Mouse (Mus musculus) macrophage (primary cell): Measurements from ENCODE around the gene Soat2. TPM values are rescaled to one million over a fixed set of nuclear protein-coding genes. Genes with fewer than 3 reads are reported as not detected.

Source experiments
- H3K27ac ChIP-seq: fragments of 350-480 bp; formaldehyde crosslinking; 2 replicates; pipeline ENCODE4 v1.9.0; 2021
- H3K36me3 ChIP-seq: fragments of 350-480 bp; formaldehyde crosslinking; 2 replicates; pipeline ENCODE4 v1.9.0; 2021; ENCODE audit errors: inconsistent target
- H3K4me3 ChIP-seq: fragments of 350-480 bp; formaldehyde crosslinking; 2 replicates; pipeline ENCODE4 v1.9.0; 2021; ENCODE audit errors: inconsistent target
- H3K79me2 ChIP-seq: fragments of 350-480 bp; formaldehyde crosslinking; 2 replicates; pipeline ENCODE4 v1.9.0; 2021; ENCODE audit errors: inconsistent target
- WGBS: methylation state at CpG from one replicate; pipeline ENCODE4 v1.1.7; 2026; ENCODE audit warnings: inconsistent platforms; ENCODE audit not compliant: missing documents; 5-methylcytosine and 5-hydroxymethylcytosine counted together
- polyA plus RNA-seq: library from polyadenylated mRNA; stranded (reverse); fragments of 250-400 nt; gene quantifications from 3 replicates; pipeline ENCODE4 v1.2.4, GENCODE M21; 2018; ENCODE audit warnings: inconsistent platforms

Soat2 gene
- polyA plus RNA-seq, 1 experiment from 2014 or later, result 0.06 TPM

DNA sequence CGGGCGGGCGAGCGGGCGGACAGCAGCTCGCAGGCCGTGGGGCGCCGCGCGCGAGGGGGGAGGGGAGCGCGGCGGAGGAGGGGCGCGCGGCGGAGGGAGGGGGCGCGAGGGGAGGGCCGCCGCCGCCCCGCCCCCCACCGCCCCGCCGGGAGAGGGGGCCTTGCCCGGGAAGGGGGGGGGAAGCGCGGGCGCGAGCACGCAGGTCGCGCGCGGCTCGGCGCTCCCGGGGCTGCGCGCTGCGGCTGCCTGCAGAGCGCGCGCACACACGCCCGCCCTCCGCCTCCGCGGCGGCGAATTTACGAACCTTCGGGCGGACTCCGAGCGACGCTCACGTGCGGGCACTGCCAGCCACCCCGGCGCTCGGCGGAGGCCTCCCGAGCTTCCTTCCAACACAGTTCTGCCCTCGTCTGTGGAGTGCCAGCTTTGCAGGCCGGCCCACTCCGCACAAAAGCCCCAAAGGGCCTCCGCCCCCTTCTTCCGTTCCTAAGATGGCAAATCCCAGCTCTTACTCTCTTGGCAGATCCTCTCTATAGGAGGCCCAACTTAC, 53.6 kb downstream of the Soat2 start:
- peaks cover 18% of the 10 kb centered on the region for H3K36me3 ChIP-seq
- WGBS, result 0% methylated on average over 41 of the region's 72 CpGs
- H3K27ac ChIP-seq, result peak overlapping the region; percentile 33
- H3K4me3 ChIP-seq, result peak overlapping the region; percentile 47
- peaks cover 25% of the 10 kb centered on the region for H3K79me2 ChIP-seq

DNA sequence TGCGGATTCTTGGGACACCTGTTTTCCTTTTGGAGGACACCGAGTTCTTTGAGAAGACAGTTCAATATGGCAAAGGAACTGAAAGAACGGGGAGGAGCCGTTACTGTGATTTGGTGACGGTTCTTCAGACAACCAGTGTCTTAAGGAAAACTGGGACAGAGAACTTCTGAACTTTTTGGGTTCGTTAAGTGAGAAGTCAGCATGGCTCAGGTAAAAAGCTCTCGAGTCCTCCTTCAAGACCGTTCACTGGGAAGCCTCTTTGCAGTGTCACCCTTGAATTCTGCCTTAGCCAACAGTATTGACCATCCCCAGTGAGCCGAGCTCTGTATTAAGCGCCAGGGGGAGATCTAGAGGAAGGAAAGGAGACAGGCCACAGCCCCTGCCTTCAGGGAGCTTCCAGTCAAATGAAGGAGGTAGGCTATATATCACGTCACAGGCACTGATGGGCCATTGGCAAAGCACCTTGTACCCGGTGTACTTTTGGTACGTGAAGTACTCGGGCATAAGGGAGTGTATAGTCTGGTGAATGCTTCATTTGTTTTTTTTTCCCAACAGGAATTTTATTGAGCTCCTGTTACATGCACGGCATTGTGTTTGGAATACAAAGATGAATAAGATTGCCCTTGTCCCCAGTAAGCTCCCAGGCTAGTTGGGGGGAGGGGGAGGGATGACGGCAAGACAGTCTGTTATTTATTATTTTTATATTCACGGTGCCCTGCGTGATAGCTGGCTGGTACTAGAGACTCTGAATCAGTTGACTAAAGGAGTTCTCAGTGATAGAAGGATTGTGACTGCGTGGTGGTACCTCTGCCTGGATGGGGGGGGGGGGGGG, 54.6 kb downstream of the Soat2 start, which contains the start of gene Csad:
Gene Csad (minus strand): TSS at position 51 of the 832 bp plus-strand sequence.
- Histone ChIP-seq H3K4me3 (peak within 1 kb of the TSS; percentile 47), H3K36me3 (peaks cover 27% of the 10 kb centered on the region), H3K79me2 (peaks cover 25% of the 10 kb centered on the region), H3K27ac (peak within 1 kb of the TSS; percentile 33)
- 87% methylated on average over 19 of the region's 19 CpGs for WGBS

DNA sequence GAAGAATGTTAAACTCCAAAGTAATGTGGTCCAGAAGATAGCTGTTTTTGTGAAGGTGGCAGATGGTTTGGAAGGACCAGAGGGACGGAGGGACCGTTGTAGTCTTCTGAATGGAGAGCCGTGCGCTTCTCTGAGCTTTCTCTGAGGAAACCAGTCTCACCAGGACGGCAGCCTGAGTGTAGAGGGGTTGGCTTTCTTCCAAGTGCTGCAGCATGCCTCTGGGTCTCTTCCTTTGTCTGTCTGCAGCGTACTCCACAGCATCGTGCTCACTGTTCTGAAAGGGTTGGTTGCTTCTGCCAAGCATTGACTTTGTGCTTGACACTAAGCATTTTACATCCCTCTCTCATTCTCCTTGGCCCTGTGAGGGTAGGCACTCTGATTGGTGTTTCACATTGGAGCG, 55.5 kb downstream of the Soat2 start:
- H3K36me3 ChIP-seq, result peaks cover 36% of the 10 kb centered on the region
- H3K4me3 ChIP-seq, result no peak overlapping the region
- no peak overlapping the region for H3K27ac ChIP-seq
- WGBS, result 70% methylated on average over 8 of the region's 8 CpGs
- H3K79me2 ChIP-seq, result peaks cover 25% of the 10 kb centered on the region

DNA sequence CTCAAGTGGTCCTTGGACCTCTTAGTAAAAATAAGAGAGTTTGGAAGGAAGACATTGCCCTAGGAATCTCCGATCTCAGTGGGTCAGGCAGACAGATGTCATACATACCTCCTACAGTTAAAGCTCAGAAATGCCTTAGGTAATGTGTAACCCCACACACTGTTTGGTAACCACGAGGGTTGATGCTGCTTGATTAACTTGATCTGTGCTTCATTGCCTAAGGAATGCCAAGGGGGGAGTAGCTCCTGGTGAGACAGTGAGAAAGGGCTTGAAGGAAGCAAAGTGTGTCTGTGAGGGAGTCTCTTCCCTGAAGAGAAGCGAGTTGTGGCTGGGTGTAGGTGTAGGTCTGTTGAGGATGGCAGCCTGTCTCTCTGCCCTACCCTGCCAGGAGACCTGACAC, 57.0 kb downstream of the Soat2 start:
- 77% methylated on average over 3 of the region's 3 CpGs for WGBS
- H3K79me2 ChIP-seq, result peaks cover 25% of the 10 kb centered on the region
- no peak overlapping the region for H3K27ac ChIP-seq
- peaks cover 49% of the 10 kb centered on the region for H3K36me3 ChIP-seq
- no peak overlapping the region for H3K4me3 ChIP-seq

DNA sequence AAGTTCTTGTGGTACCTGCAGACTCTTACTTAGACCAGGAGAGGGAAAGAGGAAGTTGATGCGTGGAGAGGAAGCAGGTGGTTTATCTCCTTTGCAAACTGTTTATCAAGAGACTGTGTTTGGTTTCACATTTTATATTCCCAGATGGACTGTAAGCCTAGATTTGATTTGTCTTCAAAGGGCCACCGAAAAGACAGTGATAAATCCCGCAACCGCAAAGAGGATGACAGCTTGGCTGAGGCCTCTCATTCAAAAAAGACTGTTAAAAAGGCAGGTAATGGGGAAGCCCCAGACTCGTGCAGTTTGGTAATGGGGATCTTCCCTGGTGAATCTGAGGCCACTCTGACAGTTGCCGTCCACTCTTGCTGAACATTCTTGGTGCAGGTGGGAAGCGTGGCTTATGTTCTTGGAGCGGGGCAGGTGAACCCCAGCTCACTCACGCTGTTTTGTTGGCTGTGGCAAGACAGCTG, 57.8 kb downstream of the Soat2 start:
- H3K4me3 ChIP-seq, result no peak overlapping the region
- H3K79me2 ChIP-seq, result peaks cover 25% of the 10 kb centered on the region
- H3K27ac ChIP-seq, result no peak overlapping the region
- H3K36me3 ChIP-seq, result peaks cover 57% of the 10 kb centered on the region
- 42% methylated on average over 9 of the region's 9 CpGs for WGBS

DNA sequence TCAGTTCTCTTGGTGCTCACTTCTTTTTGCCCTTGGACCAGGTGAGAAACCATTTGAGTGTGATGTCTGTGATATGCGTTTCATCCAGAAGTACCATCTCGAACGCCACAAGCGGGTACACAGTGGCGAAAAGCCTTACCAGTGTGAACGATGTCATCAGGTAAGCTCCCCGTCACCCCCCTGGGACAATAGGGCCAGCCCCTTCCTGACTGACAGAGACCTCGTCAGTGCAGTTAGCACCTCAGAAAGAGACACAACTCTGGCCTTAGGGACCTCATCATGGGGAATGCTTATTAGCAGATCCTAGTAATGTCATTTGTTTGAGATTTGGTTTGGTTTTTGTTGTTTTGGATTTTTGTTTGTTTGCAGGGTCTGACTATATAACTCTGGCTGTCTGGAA, 58.8 kb downstream of the Soat2 start:
- Histone ChIP-seq H3K27ac (no peak overlapping the region), H3K36me3 (peaks cover 67% of the 10 kb centered on the region), H3K79me2 (peaks cover 25% of the 10 kb centered on the region), H3K4me3 (no peak overlapping the region)
- WGBS, result 94% methylated on average over 8 of the region's 8 CpGs

DNA sequence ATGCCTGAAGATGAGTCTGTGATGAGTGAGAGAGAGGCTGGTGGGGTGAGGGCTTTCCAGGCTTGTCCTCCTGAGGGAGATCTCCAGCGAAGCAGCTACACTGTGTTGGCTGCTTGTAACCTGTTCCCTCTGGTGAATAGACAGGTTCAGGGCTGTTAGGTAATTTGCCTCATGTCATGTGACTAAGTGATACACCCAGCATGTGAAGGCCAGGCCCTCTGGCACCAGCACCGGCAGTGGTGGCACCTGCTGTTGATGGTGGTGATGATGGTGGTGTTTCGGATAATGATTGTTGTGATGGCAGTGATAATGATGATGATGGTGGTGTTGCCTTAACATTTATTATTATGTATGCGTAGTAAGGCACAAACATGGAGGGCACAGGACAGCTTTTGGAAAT, 60.5 kb downstream of the Soat2 start:
- no peak overlapping the region for H3K27ac ChIP-seq
- H3K4me3 ChIP-seq, result no peak overlapping the region
- 95% methylated on average over 4 of the region's 4 CpGs for WGBS
- peaks cover 74% of the 10 kb centered on the region for H3K36me3 ChIP-seq
- H3K79me2 ChIP-seq, result peaks cover 8% of the 10 kb centered on the region; the same call in 1 of the 2 replicates

DNA sequence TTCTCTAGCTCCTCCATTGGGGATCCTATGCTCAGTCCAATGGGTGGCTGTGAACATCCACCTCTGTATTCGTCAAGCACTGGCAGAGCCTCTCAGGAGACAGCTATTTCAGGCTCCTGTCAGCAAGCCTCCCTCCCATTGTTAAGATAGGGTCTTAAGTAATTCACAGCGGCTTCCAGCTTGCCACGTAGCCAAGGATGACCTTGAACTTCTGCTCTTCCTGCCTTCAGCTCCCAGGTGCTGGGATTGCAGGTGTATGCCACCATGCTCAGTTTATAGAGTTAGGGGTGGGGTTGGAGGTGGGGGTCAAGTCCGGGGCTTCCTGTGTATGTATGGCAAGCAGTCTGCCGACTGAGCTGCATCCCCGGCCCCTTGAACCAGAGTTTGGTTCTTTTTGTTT, 61.6 kb downstream of the Soat2 start:
- Histone ChIP-seq H3K4me3 (no peak overlapping the region), H3K27ac (no peak overlapping the region), H3K36me3 (peaks cover 80% of the 10 kb centered on the region), H3K79me2 (no peaks in the 10 kb centered on the region; the same call in 1 of the 2 replicates)
- 97% methylated on average over 6 of the region's 6 CpGs for WGBS

Other genes with a start within 250 kb of the Soat2 start
- not detected in 3 replicates for gene Krt4, start 225.8 kb upstream of the Soat2 start, polyA plus RNA-seq
- gene Krt79, start 210.2 kb upstream of the Soat2 start, polyA plus RNA-seq, result not detected in 3 replicates
- not detected in 3 replicates for gene Krt78, start 196.2 kb upstream of the Soat2 start, polyA plus RNA-seq
- gene Krt8, start 146.0 kb upstream of the Soat2 start, polyA plus RNA-seq, result not detected in 3 replicates
- gene Krt18, start 122.3 kb upstream of the Soat2 start, polyA plus RNA-seq, result not detected in 3 replicates
- gene Eif4b, start 76.8 kb upstream of the Soat2 start, polyA plus RNA-seq, result 153 to 214 TPM (median 191 TPM) in 3 replicates
- 0.37 to 0.66 TPM in 2 of 3 replicates, not detected in the other for gene Tns2, start 50.1 kb upstream of the Soat2 start, polyA plus RNA-seq
- 22.0 to 28.2 TPM (median 22.5 TPM) in 3 replicates for gene Spryd3, start 14.3 kb upstream of the Soat2 start, polyA plus RNA-seq
- not detected in 3 replicates for gene Igfbp6, start 6.2 kb upstream of the Soat2 start, polyA plus RNA-seq
- 18.5 to 29.1 TPM (median 19.8 TPM) in 3 replicates for gene Zfp740, start 52.7 kb downstream of the Soat2 start, polyA plus RNA-seq
- gene Csad, start 54.2 kb downstream of the Soat2 start, polyA plus RNA-seq, result 10.6 to 26.7 TPM (median 14.8 TPM) in 3 replicates
- gene Itgb7, start 81.4 kb downstream of the Soat2 start, polyA plus RNA-seq, result 3.5 to 14.3 TPM (median 5.0 TPM) in 3 replicates
- gene Rarg, start 107.0 kb downstream of the Soat2 start, polyA plus RNA-seq, result 4.7 to 19.6 TPM (median 7.5 TPM) in 3 replicates
- not detected in 3 replicates for gene Gm9918, start 120.0 kb downstream of the Soat2 start, polyA plus RNA-seq
- 49.9 to 84.0 TPM (median 66.7 TPM) in 3 replicates for gene Mfsd5, start 128.9 kb downstream of the Soat2 start, polyA plus RNA-seq
- 1.0 to 5.7 TPM (median 3.5 TPM) in 3 replicates for gene Espl1, start 145.7 kb downstream of the Soat2 start, polyA plus RNA-seq
- 258 to 355 TPM (median 355 TPM) in 3 replicates for gene Pfdn5, start 175.6 kb downstream of the Soat2 start, polyA plus RNA-seq
- gene Myg1, start 181.2 kb downstream of the Soat2 start, polyA plus RNA-seq, result 15.1 to 28.2 TPM (median 21.0 TPM) in 3 replicates
- gene Aaas, start 200.2 kb downstream of the Soat2 start, polyA plus RNA-seq, result 10.7 to 28.2 TPM (median 18.0 TPM) in 3 replicates
- gene Sp7, start 216.7 kb downstream of the Soat2 start, polyA plus RNA-seq, result not detected in 3 replicates